Mouse (Mus musculus): ENCODE measurements around the gene Xylt1.

DNA sequence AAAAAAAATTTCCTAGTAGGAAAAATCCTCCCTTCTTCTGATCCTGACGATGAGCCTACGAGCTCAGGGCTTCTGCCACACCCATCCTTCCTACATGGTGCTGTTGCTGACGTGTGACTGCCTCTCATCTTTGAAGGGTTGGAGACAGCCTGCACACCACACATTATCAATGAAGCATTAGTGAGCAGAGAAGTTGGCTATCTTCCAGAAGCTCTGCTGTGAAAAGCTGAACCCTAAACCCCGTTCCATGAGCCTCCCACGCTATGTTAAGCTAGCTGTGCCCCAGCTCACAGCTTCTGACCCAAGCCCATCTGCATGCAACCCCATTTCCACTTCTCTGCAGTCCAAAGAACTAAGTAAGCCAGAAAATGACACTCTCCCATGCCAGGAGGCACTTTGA, 204.4 kb downstream of the Xylt1 start:
- TF ChIP-seq CTCF (IDR thresholded peaks at IDR 0.05; ENCODE audit: borderline replicate concordance, control insufficient read depth, extremely low read depth, insufficient read depth, low read length, poor library complexity) (no peak), POLR2A (IDR thresholded peaks at IDR 0.05; ENCODE audit: control insufficient read depth, extremely low read depth, insufficient read depth, low read length, poor library complexity) (no peak)

Measured in thymus, adult 2 months (tissue).